Mouse (Mus musculus) c-Kit-positive CD71-negative TER-119-negative erythroid progenitor cells, embryonic 14.5 days (primary cell): ENCODE results near the gene Ttc28.
A peak's percentile ranks its signal among the peaks of the same experiment; 100 is the strongest.

Experiments used
- DNase-seq: peaks from one replicate; pipeline ENCODE4 v3.0.0-alpha.2; 2013; ENCODE audit warnings: low read depth

Ttc28 gene

DNA sequence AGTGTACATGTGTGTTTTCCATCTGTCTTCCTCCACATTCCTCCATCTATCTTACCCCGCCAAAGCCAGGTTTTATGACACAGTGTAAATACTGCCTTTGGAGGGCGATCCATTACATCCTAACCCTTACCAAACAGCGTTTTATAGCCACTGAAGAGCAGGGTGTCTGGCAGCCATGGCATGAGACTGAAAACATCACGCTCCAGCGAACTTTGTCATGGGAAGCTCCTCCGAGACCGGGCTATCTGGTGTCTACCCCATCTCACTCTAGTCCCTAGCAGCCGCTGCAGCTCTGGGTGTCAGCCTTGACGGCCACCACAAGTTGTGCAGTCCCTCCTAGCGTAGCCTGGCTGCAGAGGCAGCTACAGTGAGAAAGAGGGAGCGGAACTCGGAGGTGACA, 295.8 kb downstream of the Ttc28 start:
- DNase-seq, result no peak

DNA sequence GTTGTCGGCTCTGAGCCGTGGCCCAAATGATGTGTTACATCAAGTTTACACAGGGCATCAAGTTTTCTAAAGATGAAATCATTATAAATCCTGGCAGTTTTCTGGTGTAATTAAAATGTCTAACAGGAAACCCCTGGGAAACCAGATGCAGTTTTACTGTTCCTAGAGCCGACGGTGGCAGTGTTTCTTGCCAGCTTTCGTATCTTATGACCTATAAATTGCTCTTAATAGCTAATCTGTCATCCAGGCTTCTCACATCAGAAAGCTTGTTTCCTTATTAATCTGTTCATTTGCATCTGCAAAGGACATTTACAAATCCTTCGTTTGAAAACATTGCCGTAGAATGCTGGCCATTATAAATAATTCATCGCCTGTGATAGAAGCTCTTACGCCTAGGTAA, 296.2 kb downstream of the Ttc28 start:
- DNase-seq, result no peak

DNA sequence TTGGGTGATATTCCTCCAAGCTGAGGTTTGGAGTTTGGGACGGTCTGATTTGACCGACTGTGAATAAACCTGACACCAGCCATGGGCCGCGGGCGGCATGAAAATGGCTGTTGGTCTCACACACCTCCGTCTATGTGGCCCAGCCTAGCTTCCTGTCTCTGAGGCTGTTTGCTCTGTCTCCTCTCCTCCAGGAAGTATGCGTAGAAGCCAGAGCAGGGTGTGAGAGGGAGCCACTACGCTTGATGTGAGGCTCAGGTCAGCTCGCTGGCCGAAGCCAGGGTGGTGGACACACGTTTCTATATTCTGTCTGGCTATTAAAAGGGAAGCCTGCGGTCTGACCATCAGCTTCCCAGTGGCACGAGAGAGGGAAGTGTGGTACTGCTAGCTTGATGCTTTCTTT, 296.8 kb downstream of the Ttc28 start:
- no peak for DNase-seq

DNA sequence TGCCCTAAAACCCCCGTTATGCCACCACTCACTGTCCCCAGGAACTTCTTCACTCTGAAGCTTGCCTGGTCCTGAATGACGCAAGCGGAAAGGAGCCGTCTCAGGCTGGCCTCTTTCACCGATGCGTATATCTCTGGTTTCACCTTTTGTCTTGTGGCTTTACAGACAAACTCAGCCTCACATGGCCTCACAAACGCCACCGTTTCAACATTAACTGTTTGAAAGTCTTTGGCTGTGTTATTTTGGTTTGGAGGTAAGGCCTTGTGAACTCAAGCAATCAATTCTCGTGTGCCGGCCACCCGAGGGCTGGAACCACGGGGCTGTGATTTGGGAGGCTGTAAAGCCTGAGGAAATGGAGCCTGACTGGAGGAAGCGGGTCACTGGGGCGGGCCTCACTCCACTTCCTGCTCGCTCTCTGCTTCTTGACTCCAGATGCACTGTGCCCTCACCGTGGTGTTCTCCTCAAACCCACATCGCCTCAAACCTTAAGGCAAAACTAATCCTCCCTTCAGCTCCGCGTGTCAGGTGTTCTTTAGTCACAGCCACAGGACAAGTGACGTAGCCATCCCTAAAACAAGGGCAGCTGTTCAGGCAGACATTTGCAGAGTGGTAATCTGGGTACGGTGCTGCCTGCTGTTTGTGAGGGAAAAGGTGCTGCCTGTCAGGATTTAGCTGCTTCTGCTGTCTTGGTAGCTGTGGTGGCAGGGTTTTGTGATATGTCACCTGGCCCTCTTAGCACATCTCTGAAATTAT, 298.9 kb downstream of the Ttc28 start:
- peak; percentile 35 for DNase-seq

DNA sequence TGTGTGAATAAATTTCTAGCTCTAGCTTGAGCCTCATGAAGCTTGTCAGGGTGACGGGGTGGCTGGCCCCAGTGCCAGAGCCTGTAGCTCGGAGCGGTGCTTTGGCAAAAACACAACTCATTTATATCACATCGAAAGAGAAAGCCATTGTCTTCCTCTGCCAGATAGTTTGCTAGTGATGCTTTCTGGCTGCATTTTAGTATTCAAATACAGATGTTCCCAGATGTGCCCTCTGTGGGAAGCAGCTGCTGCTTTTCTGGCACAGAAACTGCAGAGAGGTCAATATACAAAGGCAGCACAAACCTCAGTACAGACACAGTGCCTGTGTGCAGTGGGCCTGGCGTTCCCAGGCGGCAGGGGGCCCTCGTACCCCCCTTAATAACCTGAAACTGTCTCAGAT, 300.0 kb downstream of the Ttc28 start:
- no peak for DNase-seq

DNA sequence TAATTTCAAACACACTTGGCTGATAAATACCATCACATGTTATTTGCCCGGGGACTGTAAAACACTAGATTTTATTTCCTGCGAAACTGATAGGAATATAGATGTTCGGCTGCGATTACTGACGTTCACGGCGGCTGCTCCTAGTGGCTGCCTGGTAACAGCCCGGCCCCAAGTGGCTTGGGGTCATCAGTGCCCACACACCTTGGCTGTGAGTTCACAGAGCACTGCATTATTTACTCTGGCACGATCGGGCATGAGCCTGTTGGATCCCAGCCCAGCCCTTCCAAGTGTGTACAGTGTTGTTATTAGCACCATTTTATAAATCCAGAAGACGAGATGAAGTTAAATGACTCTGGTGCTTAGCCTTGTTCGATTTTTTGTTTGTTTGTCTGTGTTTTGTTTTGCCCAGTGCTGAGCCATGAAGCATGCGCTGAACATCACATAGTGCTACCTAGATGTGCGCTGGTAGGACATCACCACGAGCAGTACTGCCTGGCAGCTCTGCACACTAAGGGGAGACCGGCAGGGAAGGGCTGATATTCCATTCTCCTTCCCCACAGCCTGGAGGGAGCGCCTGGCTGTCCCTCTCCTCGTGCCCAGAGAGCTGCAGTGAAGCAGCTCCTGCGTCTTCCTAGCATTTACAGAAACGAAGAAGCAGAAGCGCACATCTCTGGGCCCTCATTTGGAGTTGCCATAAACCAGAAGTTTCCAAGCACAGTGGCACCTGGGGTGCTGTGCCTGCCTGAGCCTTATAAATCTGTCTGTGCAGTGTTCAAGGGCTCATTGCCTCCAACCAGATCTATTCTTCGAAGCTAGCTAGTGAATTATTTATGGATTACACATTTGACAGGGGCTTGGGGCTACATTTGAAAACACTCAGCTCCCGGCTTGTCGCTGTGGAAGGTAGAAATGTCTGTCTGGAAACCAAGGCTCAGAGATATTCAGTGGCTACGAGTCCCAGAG, 300.8 kb downstream of the Ttc28 start:
- no peak for DNase-seq

DNA sequence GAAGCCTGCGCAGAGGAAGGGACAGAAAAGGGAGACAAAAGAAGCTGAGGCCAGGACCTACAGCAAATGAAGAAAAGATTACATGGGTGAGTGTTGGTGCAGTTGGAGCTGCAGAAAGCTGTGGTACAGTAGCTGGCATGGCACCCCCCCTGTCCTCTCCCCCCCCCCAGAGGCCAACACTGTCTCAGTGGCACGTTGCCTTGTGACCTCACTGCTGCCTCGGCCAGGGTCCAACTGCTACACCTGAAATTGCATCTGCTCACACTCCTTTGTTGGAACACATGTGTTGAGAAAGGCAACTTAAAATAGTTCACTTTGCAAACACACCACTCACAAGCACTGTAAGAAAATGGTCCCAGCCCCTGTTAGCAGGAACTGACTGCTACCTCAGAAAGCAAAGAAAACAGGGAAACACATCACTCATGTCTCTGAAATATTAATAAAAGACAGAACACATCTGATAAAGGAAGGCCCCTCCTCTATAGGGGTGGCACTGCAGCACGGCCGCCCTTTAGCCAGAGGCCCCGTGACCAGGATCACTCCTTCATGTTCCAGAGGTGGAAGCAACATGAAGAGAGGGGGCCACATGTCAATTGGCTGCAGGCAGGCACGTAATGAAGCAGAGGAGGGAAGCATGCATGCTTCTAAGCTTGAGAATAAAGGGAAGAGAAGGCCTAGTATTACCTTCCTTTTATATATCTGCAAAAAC, 301.8 kb downstream of the Ttc28 start:
- DNase-seq, result no peak

DNA sequence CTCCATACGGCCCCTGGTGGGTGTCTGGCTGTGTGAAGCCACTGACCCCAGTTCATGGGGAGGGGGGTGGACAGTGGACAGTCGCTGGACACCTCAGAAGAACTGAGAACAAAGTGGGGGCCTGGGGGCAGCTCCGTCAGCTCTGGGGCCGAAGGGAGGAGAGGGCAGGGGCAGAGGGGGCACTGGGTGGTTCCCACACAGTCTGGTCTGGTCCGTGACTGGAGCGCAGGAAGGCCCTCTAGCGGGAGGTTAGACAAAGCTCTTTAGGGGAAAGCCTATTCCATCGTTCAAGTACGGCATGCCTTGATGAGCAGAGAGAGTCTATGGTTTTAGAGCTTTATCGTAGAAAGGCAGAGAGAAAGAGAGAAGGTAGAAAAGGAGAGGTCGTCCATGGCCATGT, 307.0 kb downstream of the Ttc28 start:
- no peak for DNase-seq

DNA sequence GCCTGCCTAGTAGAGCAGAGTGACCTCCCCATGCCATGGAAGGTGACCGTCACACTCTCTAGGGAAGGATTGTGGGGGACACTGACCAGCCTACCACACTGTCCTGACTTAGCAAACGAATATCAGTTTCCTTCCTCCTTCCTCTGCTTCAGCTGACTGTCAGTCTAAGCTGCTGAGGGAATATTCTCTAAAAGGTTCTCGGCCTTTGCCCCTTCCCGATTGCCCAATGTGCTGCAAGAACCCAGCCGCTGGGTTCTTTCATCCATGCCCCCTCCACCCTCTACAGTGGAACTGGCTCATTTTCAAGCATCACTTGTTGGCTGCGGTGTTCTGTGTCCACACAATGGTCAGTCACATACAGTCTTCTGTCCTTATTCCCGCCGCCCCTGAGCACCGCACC, 312.4 kb downstream of the Ttc28 start:
- no peak for DNase-seq

DNA sequence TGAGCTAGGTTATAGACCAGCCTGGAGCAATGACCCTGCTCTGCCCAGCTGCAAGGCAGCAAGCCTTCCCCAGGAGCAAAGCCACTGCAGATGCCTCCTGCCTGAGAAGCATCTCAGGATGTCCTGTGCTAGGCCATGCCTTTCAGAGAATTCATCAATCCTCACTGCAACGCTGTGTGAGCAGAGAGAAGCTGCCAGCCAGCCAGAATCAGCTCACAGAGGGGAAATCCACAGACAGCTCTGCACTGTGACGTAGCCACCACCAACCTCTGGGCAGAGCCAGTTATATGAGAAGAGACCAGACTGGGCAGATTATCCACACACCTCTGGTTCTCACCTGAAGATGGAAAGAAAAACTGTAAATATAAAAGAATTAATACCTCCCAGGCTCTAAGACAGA, 315.2 kb downstream of the Ttc28 start:
- DNase-seq, result no peak

DNA sequence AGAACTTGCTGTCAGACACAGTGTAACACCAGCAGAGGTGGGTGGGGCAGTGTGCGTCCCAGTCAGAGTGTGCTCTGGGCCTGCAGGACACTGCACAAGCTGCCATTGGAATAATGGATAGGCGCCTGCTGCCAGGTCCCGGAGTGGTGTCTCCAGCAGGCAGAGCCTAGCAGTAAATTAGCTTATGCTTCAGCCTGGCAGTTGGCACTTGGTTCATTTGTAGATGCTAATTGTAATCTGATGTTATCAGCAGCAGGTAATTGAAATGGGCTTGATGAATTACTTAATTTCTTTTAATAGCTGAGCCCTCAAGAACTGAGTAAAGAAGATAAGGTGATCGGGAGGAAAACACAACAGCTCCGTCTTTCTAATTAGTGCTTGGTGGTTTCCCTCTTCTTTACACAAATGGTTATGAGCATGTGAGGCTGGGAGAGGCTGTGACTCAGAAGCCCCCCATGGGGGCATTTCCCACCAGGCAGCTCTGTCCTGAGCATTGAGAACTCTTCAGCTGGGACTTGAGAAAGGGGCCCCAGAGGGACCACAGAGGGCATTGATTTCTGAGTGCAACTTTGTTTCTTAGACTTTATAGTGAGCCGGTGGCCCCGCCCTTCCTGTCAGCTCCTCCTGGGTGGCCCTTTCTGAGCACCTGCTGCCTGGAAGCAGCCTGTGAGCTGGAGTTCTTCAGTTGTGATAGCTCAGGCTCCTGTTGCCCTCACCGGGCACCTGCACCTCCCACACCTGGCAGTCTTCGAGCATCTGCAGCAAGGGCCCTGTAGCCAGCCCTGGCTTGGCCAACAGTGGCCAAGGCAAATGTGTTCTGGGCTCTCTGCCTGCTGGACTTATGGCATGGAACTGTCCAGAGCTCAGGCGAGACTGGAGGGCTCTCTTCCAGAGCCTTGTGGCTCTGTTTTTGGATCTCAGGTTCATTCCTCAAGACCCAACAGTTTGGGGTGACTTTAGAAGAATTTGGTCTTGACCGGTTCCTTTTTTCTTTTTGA, 316.2 kb downstream of the Ttc28 start:
- DNase-seq, result no peak

DNA sequence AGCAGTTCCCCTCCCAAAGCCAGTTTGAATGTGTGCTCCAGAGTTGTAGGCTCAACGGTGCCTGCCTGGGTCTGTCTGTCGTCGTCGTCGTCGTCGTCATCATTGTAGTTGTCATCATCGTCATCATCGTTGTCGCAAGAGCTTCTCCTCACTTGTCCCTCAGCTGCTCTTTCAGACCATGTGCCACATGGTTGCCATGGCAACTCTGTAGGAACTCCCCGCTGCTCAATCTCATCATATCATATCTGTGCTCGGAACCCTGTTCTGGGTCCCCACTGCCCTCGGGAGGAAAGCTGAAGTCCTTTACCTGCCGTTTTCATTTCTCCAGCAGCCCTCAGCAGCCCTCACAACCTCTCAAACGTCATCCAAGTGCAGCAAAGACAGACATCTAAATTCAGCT, 318.1 kb downstream of the Ttc28 start:
- no peak for DNase-seq

DNA sequence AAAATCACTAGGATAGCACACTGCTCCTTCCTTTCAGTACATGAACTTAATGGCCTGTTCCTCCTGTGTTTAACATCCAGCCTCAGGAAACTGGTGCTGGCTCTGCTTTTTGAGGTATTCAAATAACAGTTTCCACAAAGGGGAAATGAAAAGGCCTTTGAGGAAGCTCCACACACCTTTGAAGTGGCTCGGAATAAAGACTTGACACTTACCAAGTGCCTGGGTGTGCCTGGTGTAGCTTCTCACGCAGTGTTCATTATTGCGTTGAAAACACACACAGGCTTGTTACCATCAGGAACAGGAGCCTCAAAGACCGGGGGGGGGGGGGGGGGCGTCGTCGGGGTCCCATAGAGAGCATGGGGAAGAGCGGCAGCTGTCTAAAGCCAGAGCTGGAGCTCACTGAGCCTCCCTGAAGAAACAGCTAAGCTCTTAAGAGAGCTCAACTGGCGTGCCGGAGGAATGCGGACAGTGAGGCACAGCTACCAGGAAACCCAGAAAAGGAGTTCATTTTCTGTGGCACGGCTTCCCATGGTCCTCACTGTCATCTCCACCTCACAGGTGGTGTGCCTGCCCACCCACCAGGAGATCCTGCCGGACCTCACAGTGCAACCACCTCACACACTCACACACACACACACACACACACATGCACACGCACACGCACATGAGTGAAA, 320.7 kb downstream of the Ttc28 start:
- DNase-seq, result no peak

DNA sequence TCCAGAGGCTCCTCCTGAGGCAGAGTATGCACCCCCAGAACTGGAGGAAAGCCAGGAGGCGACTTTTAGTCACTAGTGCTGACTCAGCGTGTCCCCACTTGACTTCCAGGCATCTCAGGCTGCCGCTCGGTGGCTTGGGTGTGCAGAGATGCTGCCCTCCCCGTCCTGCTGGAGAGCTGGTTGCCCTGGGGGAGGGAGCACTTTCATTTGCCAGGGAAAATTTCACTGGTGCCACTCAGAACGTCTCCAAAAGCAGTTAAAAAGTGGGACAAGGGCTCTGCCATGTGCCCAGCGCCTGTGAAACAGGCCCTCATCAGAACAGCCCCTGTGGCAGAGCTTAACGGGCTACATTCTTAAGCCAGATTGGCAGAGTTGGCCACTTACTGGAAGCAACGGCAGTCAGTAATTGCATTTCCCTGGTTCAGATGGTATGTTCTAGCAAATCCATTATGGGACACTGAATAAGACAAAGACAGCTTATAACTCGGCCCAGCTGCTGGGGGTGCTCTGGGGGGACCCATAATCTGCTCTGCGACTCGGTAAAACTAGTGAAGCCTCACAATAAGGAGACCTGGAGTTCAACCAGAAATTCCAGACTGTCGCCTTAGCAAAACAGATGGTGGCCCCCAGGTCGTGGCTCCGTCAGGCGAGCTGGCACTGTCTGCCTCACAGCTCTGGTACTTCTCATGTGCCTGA, 321.5 kb downstream of the Ttc28 start:
- no peak for DNase-seq

DNA sequence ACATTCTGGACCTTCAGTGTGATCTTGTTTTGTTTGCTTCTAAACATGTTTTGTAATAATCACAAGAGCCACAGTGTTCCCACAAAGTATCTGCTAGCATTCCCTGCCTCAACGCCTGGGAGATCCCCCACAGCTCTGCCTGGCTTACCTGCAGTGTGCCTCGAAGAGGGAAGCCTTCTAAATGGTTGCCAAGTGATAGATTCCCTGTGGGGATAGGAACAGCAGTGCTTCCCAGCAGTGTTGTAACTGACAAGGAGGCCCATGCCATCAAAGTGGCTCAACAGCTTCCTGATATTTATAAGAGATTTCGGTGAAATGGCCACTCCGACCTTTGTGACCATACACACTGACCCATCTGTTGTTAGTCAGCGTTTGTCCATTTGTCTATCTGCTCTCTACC, 324.6 kb downstream of the Ttc28 start:
- no peak for DNase-seq

DNA sequence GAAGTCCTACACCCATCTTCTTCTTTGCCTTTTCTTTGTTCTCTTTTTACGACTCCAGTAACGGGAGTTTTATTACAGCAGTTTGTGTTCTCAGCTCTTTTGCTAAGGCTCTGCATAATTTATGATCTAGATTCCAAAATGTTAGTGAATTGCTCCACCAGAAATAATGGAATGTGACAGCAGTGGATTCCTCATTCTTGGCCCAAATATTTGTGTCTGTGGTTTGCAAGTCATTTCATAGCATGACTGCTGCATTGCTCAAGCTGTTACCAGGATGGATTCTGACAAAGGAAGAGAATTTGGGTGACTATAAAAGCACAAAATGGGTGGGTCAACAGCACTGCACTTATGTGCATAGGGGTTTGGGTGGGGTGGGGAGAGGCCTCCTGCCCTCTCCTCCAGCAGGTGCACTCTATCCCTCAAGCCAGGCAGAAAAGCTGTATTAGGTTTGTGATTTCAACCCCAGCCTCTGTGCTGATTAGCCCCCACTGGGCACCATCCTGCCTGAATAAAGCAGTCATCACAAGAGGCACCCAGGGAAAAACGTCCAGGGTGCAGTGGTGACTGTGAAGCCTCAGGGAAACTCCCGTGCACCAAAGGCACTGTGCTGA, 325.5 kb downstream of the Ttc28 start:
- no peak for DNase-seq

DNA sequence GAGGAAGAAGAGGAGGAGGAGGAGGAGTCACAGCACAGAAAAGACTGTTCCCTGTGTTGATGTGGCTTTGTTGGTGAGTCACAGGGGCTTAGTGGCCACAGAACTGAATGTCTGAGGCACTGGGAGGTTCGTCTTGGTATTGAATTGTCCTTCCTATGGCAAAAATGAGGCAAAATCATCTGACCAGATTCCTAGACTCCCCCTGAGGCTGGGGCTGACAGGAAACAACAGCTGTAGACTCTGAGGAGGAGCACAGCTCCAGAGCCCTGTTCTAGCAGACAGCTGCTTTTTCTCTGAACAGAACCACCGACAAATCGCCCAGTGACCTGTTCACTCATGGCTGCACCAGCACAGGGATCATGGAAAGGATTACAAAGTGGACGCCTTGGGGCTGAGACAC, 326.2 kb downstream of the Ttc28 start:
- DNase-seq, result no peak

DNA sequence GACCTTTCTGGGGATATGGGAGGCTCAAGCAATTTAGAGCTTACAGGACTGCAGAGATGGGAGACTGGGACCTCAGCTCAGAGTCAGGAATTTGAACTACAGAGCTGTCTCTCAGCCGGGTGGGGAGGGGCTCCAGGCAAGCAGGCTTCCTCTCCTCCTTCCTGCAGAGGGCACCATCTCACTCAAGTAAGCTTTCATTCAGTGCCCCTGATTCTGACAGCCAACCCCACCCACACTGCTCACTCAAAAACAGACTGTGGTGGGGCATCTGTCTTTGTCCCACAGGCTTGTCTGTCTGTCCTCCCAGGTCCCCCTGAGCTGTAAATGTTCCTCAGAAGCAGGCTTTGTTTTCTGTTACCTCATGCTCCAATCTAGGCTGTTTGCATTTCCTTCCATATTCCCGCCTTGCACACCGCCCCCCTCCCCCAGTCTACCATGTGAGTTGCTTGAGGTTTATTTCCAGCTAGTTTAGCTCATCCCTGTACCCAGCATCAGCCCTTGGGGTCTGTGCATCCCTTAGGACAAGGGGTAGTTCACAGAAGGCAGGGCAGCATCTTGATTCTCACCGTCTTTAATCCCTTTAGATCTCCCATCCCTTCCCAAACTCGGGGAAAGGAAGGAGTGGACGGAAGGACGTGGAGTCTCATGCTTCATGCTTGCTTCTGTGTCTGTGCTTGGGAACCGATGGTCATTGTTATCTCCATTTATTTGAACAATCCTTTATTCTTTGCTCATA, 328.5 kb downstream of the Ttc28 start:
- peak; percentile 39 for DNase-seq

DNA sequence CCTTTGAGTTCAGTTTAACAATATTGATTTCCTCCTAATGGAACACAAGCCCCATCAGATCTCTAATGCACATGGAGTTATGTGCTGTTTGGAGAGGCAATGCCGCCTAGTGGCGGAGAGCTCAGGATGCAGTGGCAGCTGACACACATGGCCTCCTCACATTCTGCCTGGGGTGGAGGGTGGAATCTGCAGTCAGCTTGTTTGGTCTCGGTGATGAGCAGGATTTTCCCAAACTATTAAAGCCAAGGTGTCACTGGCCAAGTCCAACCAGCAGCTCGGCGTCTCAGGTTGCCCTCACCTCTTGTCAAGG, 329.0 kb downstream of the Ttc28 start:
- peak; percentile 14 for DNase-seq
